Mouse (Mus musculus) heart, postnatal 0 days (tissue): ENCODE measurements at regions not wholly inside any gene's neighbourhood (a gene's known extent, or its start where the extent isn't known, plus 50 kb on each side); places are given as distances from the start of the nearest gene placed in this dataset.

Experiments
- CTCF ChIP-seq: IDR thresholded peaks from 2 replicates; pipeline ENCODE4 v1.5.1; 2016; ENCODE audit warnings: antibody characterized with exemption, control low read depth, low read depth
- EP300 ChIP-seq: IDR thresholded peaks from 2 replicates; pipeline ENCODE4 v1.6.1; 2016; ENCODE audit warnings: antibody characterized with exemption, low read depth

DNA sequence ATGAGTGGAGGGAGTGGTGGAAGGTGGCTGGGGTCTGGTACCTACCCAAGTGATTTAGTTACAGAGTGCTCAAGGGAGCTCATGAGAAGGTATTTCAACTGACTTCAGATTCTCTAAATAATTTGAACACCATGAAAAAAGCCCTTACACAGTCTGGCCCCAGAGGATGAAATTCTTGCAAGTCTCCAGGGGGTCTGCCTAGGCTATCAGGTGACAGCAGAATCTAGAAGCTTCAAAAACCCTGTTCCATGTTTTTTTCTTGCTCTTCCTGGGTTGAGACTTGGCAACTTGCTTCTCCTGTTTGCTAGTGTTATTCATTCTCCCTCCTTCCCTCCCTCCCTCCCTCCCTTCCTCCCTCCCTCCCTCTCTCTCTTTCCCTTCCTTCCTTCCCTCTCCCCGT is 438.4 kb upstream of the Ubash3b start:
- TF ChIP-seq EP300 (no peak), CTCF (no peak)
